ENCODE assay signal across 34 mouse cellular contexts in the genomic region with DNA sequence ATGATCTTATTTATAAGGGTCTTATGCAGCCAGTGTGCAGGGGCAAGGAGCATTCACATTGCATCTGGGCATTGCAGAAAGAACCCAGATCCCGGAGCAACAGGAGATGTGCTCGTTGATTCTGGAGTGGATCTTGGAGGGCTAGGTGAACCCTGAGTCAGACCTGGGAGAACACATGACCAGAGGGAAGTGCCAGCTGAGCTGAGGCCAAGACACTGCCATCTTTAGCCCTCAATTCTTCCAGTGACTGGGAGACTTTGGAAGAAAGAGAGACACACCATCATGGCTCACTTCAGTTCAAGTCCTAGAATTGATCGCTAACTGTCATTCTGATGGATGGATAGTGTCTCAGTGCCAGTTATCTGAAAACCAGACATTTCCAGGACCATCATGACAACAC. TPM values are rescaled to one million over a fixed set of nuclear protein-coding genes. Genes with fewer than 3 reads are reported as not detected.
"Had no signal": no experiment of that assay in that cellular context is flagged by ENCODE, and none has a peak within 500 bp of the region (broad histone marks: within the 10 kb centered on the region; RNA-seq: fewer than 3 reads in every experiment).

No protein-coding gene starts in this region.

- H3K4me2 ChIP-seq: heart, embryonic 12.5 days; hindbrain, embryonic 14.5 days; intestine, embryonic 15.5 days; limb, embryonic 12.5 days; liver, embryonic 11.5 days; liver, embryonic 13.5 days; liver, embryonic 15.5 days had no signal

- H3K4me1 ChIP-seq: heart, embryonic 10.5 days; heart, embryonic 12.5 days; intestine, embryonic 15.5 days; limb, embryonic 12.5 days; liver, embryonic 13.5 days; liver, embryonic 15.5 days had no signal

- H3K36me3 ChIP-seq: heart, embryonic 10.5 days; heart, embryonic 12.5 days; hindbrain, embryonic 10.5 days; intestine, embryonic 15.5 days; limb, embryonic 10.5 days; limb, embryonic 12.5 days; liver, embryonic 13.5 days; liver, embryonic 15.5 days had no signal

- H3K9ac ChIP-seq: heart, embryonic 12.5 days; hindbrain, embryonic 14.5 days; intestine, embryonic 15.5 days; limb, embryonic 12.5 days; liver, embryonic 13.5 days; liver, embryonic 15.5 days; liver, postnatal 0 days had no signal

- H3K4me3 ChIP-seq: gastrocnemius, adult 2 months; heart, embryonic 10.5 days; heart, embryonic 12.5 days; hindbrain, embryonic 10.5 days; intestine, embryonic 15.5 days; layer of hippocampus, adult 2 months; left cerebral cortex, adult 2 months; limb, embryonic 10.5 days; limb, embryonic 12.5 days; liver, embryonic 13.5 days; liver, embryonic 15.5 days had no signal

- ATAC-seq: inflammation-experienced regulatory T-cells, adult 6 months; intestine, embryonic 15.5 days; intestine, postnatal 0 days; liver, postnatal 0 days had no signal

- H3K27ac ChIP-seq: gastrocnemius, adult 2 months; heart, embryonic 10.5 days; hindbrain, embryonic 10.5 days; hindbrain, embryonic 14.5 days; intestine, embryonic 15.5 days; layer of hippocampus, adult 2 months; left cerebral cortex, adult 2 months; limb, embryonic 10.5 days; limb, embryonic 12.5 days; liver, embryonic 13.5 days; liver, embryonic 15.5 days had no signal

- DNase-seq: gastrocnemius, postnatal 10 days; gastrocnemius, postnatal 25 days; heart, adult 18-20 months; heart, postnatal 10 days; heart, postnatal 4 days; kidney, adult 18-20 months; kidney, adult 8-10 months; kidney, postnatal 10 days; kidney, postnatal 25 days; kidney, postnatal 4 days; liver; liver, embryonic 13.5 days; liver, postnatal 0 days had no signal

- H3K27me3 ChIP-seq: heart, embryonic 12.5 days; intestine, embryonic 15.5 days; limb, embryonic 12.5 days; liver, embryonic 13.5 days; liver, embryonic 15.5 days had no signal

- H3K9me3 ChIP-seq: heart, embryonic 10.5 days; heart, embryonic 12.5 days; hindbrain, embryonic 10.5 days; intestine, embryonic 15.5 days; limb, embryonic 10.5 days; limb, embryonic 12.5 days; liver, embryonic 13.5 days; liver, embryonic 15.5 days had no signal

RNA-seq across cellular contexts. Expression of gene Ttc29, which starts 41.9 kb away (rescaled TPM):
- total RNA-seq: gastrocnemius, adult 2 months; gastrocnemius, postnatal 10 days; gastrocnemius, postnatal 25 days; gastrocnemius, postnatal 4 days; granulocyte monocyte progenitor cell, adult 5-6 weeks; heart, adult 8-10 months; heart, postnatal 10 days; heart, postnatal 25 days; heart, postnatal 4 days; layer of hippocampus, adult 2 months had no signal
- polyA plus RNA-seq: heart, embryonic 10.5 days; heart, embryonic 12.5 days; heart, embryonic 14.5 days; inflammation-experienced regulatory T-cells, adult 6 months; intestine, embryonic 15.5 days; intestine, postnatal 0 days; kidney, embryonic 14.5 days; kidney, embryonic 16.5 days; limb, embryonic 10.5 days; limb, embryonic 12.5 days; liver, embryonic 11.5 days; liver, embryonic 13.5 days; liver, embryonic 15.5 days; liver, postnatal 0 days had no signal
